Mouse (Mus musculus): ENCODE data around the gene Zfp503. TPM values are rescaled to one million over a fixed set of nuclear protein-coding genes. Genes with fewer than 3 reads are reported as not detected.

Gene Zfp503
- polyA plus RNA-seq, 1 experiment from 2014 or later = 15.4 TPM

DNA sequence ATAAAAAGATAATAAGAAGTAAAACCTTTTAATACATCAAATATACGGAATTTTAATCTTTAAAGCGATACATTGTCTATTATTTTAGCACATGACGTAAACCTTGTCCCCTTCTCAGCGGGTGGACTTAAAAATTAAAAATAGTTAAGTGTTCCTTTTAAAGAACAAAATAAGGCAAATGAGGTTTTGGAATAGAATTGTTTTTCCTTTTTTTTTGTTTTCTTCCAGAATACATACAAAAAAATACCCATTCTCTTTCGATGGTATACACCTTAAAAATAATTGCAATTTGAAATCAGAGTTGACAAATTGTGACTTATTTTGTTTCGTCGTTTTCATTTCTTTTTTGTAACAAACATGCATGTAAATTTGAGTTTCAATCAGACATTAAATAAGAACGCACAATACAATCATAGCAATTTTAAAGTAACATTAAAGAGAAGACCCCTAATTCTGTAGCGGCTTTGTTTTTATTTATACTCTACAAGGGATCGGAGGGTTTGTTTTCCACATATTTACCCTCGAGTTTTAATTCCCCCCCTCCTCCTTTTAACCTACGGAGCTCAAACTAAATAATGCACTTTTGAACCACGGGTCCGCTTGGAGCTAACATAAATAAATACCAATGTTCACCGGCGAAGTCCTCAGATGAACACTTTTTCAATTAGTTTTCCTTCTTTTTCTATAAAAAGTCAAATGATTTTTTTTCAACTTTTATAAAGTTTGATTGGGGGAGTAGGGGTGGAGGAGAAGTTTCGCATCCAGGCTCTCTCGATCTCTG is 5.3 kb downstream of the Zfp503 start:
- no peaks in the 10 kb centered on the region; the same call in 1 of the 2 replicates for H3K4me1 ChIP-seq (replicated peaks; ENCODE audit: control insufficient read depth, insufficient read depth, low read length)
- peak overlapping the region; percentile 98 for H3K9ac ChIP-seq (ENCODE audit: low read depth, low read length)
- WGBS = 2% methylated on average over 18 of the region's 18 CpGs
- no peak for ATAC-seq (ENCODE audit: low FRiP score)
- 0 out of 2 replicates have a peak, but pooled peaks cover 3% of the 10 kb centered on the region for H3K27me3 ChIP-seq (ENCODE audit: control insufficient read depth, insufficient read depth, low read length)
- 0 out of 2 replicates have a peak, but pooled peaks cover 4% of the 10 kb centered on the region for H3K36me3 ChIP-seq (ENCODE audit: control insufficient read depth, insufficient read depth, low read length)
- H3K27ac ChIP-seq (ENCODE audit: low read depth, low read length) = peak overlapping the region; percentile 100
- DNase-seq (ENCODE audit: low spot score) = peak; percentile 49
- H3K4me3 ChIP-seq (ENCODE audit: low read depth, low read length) = peak overlapping the region; percentile 94
- no peaks in the 10 kb centered on the region for H3K9me3 ChIP-seq (ENCODE audit: control insufficient read depth, low read length)
- peak overlapping the region; percentile 85 for H3K4me2 ChIP-seq (replicated peaks; ENCODE audit: low read depth, low read length)

DNA sequence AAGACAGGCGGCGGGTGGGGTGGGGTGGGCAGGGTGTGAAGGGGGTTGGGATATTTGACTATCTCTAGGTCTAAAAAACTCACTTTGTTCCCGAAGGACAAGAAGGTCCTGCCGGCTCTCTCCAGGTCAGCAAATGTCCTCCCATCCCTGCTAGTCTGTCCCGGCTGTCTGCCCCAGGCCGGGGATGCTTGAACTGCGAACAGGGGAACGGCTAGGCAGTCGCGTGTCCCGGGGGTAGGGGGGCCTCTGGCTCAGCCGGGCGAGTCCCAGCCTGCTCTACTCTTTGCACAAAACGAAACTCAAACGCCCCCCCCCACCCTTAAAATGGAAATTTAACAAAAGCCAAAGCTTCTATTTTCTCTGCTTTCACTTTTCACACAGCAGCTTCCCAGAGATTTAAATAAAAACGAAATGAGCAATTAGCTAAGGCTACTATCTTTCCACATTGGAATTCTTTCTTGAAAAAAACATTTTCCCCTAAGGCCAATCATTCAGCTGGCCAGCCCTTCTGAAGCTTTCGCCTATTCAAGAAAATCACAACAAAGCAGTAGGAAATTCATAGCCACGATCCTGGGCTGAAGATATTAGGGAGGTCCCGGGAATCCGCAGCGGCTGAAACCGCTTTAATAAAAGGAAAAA is 6.0 kb downstream of the Zfp503 start:
- peak; percentile 57 for DNase-seq (ENCODE audit: low spot score)
- peak overlapping the region; percentile 83 for H3K27ac ChIP-seq (ENCODE audit: low read depth, low read length)
- under 1% methylated on average over 22 of the region's 22 CpGs for WGBS

DNA sequence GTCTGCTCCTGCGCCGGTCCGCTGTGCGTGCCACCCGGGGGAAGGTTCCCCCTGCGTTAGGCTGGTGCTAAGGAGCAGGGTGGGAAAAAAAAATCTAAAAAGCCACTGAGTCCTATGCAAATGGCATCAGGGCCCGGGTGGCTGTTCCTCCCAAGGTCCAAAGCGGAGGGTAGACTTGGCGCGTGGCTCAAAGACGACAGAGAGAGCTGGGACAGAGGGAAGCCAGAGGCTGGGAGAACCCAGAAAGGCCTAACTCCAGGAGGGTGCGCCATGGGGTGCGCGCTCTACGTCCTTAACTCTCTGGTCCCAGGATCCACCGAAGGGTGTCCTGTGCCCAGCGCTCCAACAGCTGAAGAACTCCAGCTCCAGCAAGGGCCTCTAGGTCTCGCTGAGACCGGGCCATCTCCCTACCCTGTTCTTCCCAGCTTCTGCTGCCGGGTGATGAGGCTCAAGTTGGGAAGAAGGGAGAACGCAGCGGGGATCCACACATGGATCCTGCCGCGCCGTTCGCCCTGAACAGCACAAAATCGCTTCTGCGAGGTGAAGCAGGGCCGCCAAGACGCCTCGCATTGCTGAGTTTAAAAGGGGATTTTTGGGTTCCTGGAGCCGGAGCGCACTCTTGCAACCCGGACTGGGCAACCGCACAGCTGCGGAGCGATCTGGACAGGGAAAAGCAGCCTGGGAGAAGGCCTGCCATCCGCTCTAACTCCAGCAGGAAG is 6.7 kb downstream of the Zfp503 start:
- Histone ChIP-seq H3K4me1 (replicated peaks; ENCODE audit: control insufficient read depth, insufficient read depth, low read length) (no peaks in the 10 kb centered on the region; the same call in 1 of the 2 replicates), H3K4me3 (ENCODE audit: low read depth, low read length) (peak overlapping the region; percentile 52), H3K36me3 (ENCODE audit: control insufficient read depth, insufficient read depth, low read length) (0 out of 2 replicates have a peak, but pooled peaks cover 4% of the 10 kb centered on the region), H3K27ac (ENCODE audit: low read depth, low read length) (peak overlapping the region; percentile 83), H3K27me3 (ENCODE audit: control insufficient read depth, insufficient read depth, low read length) (0 out of 2 replicates have a peak, but pooled peaks cover 3% of the 10 kb centered on the region), H3K9ac (ENCODE audit: low read depth, low read length) (peak overlapping the region; percentile 90), H3K9me3 (ENCODE audit: control insufficient read depth, low read length) (no peaks in the 10 kb centered on the region), H3K4me2 (replicated peaks; ENCODE audit: low read depth, low read length) (peak overlapping the region; percentile 85)
- ATAC-seq (ENCODE audit: low FRiP score) = no peak
- WGBS = under 1% methylated on average over 38 of the region's 38 CpGs
- peak; percentile 72 for DNase-seq (ENCODE audit: low spot score)

More for the DNA sequence above, 6.0 kb downstream of the Zfp503 start:
- no peak for ATAC-seq (ENCODE audit: low FRiP score)
- H3K36me3 ChIP-seq (ENCODE audit: control insufficient read depth, insufficient read depth, low read length) = 0 out of 2 replicates have a peak, but pooled peaks cover 4% of the 10 kb centered on the region
- H3K9ac ChIP-seq (ENCODE audit: low read depth, low read length) = peak overlapping the region; percentile 90
- peak overlapping the region; percentile 52 for H3K4me3 ChIP-seq (ENCODE audit: low read depth, low read length)
- H3K9me3 ChIP-seq (ENCODE audit: control insufficient read depth, low read length) = no peaks in the 10 kb centered on the region
- H3K27me3 ChIP-seq (ENCODE audit: control insufficient read depth, insufficient read depth, low read length) = 0 out of 2 replicates have a peak, but pooled peaks cover 3% of the 10 kb centered on the region
- H3K4me1 ChIP-seq (replicated peaks; ENCODE audit: control insufficient read depth, insufficient read depth, low read length) = no peaks in the 10 kb centered on the region; the same call in 1 of the 2 replicates
- peak overlapping the region; percentile 85 for H3K4me2 ChIP-seq (replicated peaks; ENCODE audit: low read depth, low read length)

DNA sequence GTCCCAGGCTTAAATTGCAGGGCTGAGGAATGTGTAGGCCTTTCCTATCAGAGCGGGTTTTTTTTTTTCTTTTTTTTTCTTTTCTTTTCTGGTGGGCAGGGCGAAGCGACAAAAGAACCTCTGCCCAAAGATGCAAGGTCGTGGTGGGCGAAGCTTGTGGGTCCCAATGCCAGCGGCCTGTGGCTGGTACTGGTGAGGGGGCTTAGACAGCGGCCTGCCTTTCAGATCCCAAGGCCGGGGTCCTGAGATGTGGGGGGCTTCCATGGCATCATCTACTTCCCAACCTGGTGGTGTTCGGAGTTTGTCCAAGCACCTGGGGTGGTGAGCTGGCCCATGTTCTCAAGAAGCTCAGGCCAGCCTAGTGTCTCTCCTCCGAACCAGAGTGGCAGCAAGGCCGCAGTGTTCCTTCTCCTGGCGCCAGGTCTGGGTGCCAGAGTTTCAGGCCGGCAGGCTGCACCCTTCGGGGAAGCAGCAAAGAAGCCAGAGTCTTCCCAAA is 7.3 kb downstream of the Zfp503 start:
- H3K4me2 ChIP-seq (replicated peaks; ENCODE audit: low read depth, low read length) = peak overlapping the region; percentile 85
- no peaks in the 10 kb centered on the region; the same call in 1 of the 2 replicates for H3K4me1 ChIP-seq (replicated peaks; ENCODE audit: control insufficient read depth, insufficient read depth, low read length)
- H3K27ac ChIP-seq (ENCODE audit: low read depth, low read length) = peak overlapping the region; percentile 83
- no peaks in the 10 kb centered on the region for H3K9me3 ChIP-seq (ENCODE audit: control insufficient read depth, low read length)
- ATAC-seq (ENCODE audit: low FRiP score) (no peak; the same call in 1 of the 2 replicates), DNase-seq (ENCODE audit: low spot score) (peak; percentile 73)
- peak overlapping the region; percentile 90 for H3K9ac ChIP-seq (ENCODE audit: low read depth, low read length)
- 0 out of 2 replicates have a peak, but pooled peaks cover 3% of the 10 kb centered on the region for H3K27me3 ChIP-seq (ENCODE audit: control insufficient read depth, insufficient read depth, low read length)
- H3K36me3 ChIP-seq (ENCODE audit: control insufficient read depth, insufficient read depth, low read length) = 0 out of 2 replicates have a peak, but pooled peaks cover 4% of the 10 kb centered on the region
- H3K4me3 ChIP-seq (ENCODE audit: low read depth, low read length) = peak overlapping the region; percentile 52
- WGBS = 3% methylated on average over 14 of the region's 14 CpGs

DNA sequence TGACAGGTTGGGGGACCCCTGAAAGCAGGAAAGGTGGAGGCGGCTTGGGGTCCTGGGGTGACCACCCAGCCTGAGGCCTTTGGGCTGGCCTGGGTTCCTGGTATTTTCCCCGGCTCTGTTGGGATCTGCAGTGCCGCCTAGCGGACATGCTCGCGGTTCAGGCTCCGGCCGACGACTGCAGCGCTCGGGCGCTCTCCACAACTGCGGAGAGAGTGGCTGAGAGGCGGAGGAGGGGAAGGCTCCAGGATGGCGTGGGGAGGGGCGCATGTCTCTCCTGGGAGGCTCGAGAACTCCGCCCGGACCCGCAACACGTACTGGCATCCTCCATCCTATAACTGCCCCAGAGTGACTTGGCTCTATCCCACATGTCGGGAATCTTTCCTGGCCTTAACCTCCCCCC is 7.9 kb downstream of the Zfp503 start:
- Histone ChIP-seq H3K4me2 (replicated peaks; ENCODE audit: low read depth, low read length) (peak overlapping the region; percentile 27; the same call in 1 of the 2 replicates), H3K9ac (ENCODE audit: low read depth, low read length) (no peak overlapping the region), H3K27me3 (ENCODE audit: control insufficient read depth, insufficient read depth, low read length) (0 out of 2 replicates have a peak, but pooled peaks cover 3% of the 10 kb centered on the region), H3K4me3 (ENCODE audit: low read depth, low read length) (peak overlapping the region; percentile 10; the same call in 1 of the 2 replicates), H3K36me3 (ENCODE audit: control insufficient read depth, insufficient read depth, low read length) (0 out of 2 replicates have a peak, but pooled peaks cover 4% of the 10 kb centered on the region), H3K27ac (ENCODE audit: low read depth, low read length) (0 out of 2 replicates have a peak overlapping the region, but pooled peaks have one; percentile 14), H3K9me3 (ENCODE audit: control insufficient read depth, low read length) (no peaks in the 10 kb centered on the region), H3K4me1 (replicated peaks; ENCODE audit: control insufficient read depth, insufficient read depth, low read length) (no peaks in the 10 kb centered on the region; the same call in 1 of the 2 replicates)
- ATAC-seq (ENCODE audit: low FRiP score) = peak; percentile 84
- DNase-seq (ENCODE audit: low spot score) = peak; percentile 91
- under 1% methylated on average over 19 of the region's 22 CpGs for WGBS

DNA sequence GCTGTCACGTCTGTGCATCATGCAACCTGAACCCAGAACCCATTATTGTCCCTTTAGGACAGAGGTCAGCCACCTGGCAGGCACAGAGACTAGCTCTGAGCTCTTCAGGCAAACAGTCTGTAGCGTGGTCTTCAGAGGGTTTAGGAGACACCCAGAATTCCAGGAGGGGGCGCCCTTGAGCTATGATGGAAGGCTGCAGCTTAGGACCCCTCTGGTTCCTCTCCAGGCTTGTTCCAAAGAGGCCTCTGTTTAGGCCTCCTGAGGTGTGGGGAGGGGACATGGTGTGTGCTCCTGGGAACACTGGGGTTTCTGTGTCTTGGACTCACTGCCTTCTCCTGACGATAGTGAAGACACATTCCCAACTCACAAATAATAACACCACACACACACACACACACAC is 20.4 kb downstream of the Zfp503 start:
- no peak overlapping the region for H3K4me2 ChIP-seq (replicated peaks; ENCODE audit: low read depth, low read length)
- H3K9me3 ChIP-seq (ENCODE audit: control insufficient read depth, low read length) = no peaks in the 10 kb centered on the region
- no peak overlapping the region for H3K4me3 ChIP-seq (ENCODE audit: low read depth, low read length)
- H3K9ac ChIP-seq (ENCODE audit: low read depth, low read length) = no peak overlapping the region
- H3K36me3 ChIP-seq (ENCODE audit: control insufficient read depth, insufficient read depth, low read length) = no peaks in the 10 kb centered on the region
- ATAC-seq (ENCODE audit: low FRiP score) = peak; percentile 73
- DNase-seq (ENCODE audit: low spot score) = peak; percentile 91
- H3K27ac ChIP-seq (ENCODE audit: low read depth, low read length) = no peak overlapping the region
- WGBS = 17% methylated on average over 4 of the region's 4 CpGs
- H3K27me3 ChIP-seq (ENCODE audit: control insufficient read depth, insufficient read depth, low read length) = no peaks in the 10 kb centered on the region
- peaks cover 6% of the 10 kb centered on the region for H3K4me1 ChIP-seq (replicated peaks; ENCODE audit: control insufficient read depth, insufficient read depth, low read length)

DNA sequence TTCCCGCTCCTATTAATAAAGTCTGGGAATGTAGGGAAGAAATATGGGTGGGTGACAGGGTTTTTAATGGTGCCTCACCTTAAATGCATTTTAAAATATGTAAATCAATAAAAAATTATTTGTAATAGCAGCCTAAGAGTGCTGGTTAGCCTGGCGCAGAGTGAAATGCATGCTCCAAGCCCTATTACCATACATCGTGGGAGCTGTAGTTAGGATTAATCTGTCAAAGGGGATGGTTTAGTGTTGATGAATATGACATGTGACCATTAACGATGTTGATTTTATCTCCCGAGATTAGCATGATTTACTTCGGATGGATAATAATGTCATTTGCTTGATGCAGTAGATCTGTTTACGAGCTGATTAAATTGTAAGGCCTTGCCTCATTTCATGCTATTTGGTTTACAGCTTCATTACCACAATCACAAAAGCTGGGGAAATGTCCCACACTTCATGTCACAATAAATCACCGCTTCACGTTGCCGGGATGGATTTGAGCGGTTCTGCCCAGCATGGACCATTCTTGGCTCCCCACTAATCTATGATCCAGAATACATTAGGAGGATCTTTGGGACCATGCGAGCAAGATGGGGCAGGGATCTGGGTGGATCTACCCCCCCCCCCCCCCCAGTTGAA is 21.9 kb downstream of the Zfp503 start:
- peak; percentile 30 for DNase-seq (ENCODE audit: low spot score)
- H3K4me2 ChIP-seq (replicated peaks; ENCODE audit: low read depth, low read length) = no peak overlapping the region
- no peaks in the 10 kb centered on the region for H3K27me3 ChIP-seq (ENCODE audit: control insufficient read depth, insufficient read depth, low read length)
- peaks cover 6% of the 10 kb centered on the region for H3K4me1 ChIP-seq (replicated peaks; ENCODE audit: control insufficient read depth, insufficient read depth, low read length)
- H3K9me3 ChIP-seq (ENCODE audit: control insufficient read depth, low read length) = no peaks in the 10 kb centered on the region
- 49% methylated on average over 12 of the region's 12 CpGs for WGBS
- H3K36me3 ChIP-seq (ENCODE audit: control insufficient read depth, insufficient read depth, low read length) = no peaks in the 10 kb centered on the region
- no peak for ATAC-seq (ENCODE audit: low FRiP score)
- peak overlapping the region; percentile 42; the same call in 1 of the 2 replicates for H3K27ac ChIP-seq (ENCODE audit: low read depth, low read length)
- H3K4me3 ChIP-seq (ENCODE audit: low read depth, low read length) = no peak overlapping the region
- no peak overlapping the region for H3K9ac ChIP-seq (ENCODE audit: low read depth, low read length)
